Mouse (Mus musculus) gonadal fat pad, adult 2 months (tissue): ENCODE results near the gene Cenpe. TPM values are rescaled to one million over a fixed set of nuclear protein-coding genes. Genes with fewer than 3 reads are reported as not detected.

Experiments
- DNase-seq: peaks from one replicate; pipeline ENCODE4 v3.0.0-alpha.2; 2012; ENCODE audit warnings: low read depth
- polyA plus RNA-seq: library from polyadenylated mRNA; depleted of rRNA; stranded (reverse); fragments of >200 nt; gene quantifications from 2 replicates; pipeline ENCODE4 v1.2.3, GENCODE M21; 2012

The Cenpe gene
- polyA plus RNA-seq, 1 experiment, result 0.39 TPM

DNA sequence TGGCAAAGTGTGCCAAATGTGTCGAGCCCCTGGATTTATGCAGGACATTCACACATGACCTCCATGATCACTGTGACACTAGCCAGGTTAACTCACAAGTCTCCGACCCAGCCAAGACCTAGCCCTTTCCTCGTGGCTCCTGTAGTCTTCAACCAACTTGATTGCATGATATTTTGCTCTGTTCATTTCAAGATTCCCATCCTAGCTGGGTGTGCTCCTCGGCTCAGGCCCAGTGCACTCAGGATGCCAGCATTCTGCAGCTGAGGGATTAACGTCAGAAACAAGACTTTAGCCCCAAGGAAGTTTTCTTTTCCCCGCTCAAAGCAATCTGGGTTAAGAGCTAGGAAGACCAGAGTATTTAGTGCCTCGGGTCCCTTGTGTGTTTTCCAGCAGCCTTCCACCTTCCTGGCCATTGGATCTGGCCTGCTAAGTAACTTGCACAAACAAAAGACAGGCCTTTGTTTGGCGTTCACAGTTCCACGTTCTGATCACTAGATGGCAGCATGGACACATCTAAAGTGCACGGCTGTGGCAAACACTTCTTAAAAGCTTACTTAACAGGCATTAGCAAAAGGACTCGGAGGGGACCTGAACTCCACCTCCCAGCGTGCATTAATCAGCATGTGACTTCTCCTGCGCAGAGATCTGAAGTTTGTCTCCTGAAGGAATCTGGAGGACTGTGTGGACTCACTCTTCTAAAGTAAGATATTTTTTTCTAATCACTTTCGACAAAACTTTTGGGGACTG lies 68.5 kb downstream of the Cenpe start, which contains the start of gene Bdh2:
Gene Bdh2, plus strand, starts transcription at position 553 of the 747 bp plus-strand sequence.
- peak; percentile 28 for DNase-seq

DNA sequence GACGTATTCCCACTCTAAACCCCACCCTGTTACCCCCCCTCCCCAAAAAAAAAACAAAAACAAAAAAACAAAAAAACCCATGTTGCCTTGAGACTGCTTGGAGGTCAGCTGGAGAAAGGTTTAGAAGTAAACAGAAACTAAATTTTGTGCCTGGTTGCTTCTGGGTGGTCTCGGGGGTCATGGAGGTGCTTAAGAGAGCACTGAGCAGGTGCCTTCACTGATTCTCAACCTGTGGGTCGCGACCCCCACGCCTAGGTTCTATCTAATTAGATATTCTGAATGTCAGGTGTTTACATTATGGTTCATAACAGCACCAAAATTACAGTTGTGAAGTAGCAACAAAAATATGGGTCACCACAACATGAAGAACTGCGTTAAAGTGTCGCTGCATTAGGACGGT lies 69.4 kb downstream of the Cenpe start:
- DNase-seq, result no peak

DNA sequence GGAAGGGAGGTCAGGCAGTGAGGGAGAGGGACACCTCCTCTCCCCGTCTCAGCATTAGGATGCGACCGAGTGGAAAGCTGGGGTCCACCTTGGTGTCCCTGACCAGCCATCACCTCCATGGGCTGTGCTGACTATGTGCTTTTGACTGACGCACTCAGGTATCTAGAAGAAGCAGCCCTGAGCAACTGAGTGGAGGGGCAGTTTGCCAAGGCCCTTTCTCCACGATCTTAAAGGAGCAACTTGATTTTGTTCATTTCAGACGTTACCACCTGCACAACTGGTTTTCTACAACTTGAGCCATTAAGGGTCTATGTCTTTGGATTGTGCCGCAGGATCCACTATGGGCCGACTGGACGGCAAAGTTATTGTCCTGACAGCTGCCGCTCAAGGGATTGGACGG lies 72.9 kb downstream of the Cenpe start:
- no peak for DNase-seq

GRCm38 (mm10) chr3:135285807-135286206 lies 73.5 kb downstream of the Cenpe start:
- DNase-seq, result no peak

DNA sequence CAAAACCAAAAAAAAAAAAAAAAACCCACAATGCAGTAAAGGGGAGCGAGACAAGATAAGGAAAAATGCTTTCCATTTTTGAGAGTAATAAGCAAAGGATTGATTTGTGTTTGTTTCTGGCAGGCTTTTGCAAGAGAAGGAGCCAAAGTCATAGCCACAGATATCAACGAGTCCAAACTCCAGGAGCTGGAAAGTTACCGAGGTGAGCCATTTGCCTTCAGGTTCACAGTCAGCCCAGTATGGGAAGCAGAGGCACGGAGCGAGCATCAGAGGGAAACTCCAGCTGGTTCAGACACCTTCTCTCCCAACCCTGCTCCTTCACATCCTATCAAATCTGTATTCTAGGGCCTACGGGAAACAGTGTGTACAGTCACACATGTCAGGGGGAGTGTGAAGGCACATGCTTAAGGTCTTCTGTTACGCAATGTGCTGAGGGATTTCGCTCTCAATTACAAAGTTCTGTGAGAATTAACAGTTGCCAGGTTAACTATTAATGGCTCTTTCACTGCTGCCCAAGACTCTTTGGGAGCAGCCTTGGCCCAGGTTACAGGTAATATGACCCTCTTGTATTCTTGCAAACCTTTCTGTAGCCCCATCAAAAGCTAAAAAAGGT lies 75.9 kb downstream of the Cenpe start:
- no peak for DNase-seq

GRCm38 (mm10) chr3:135289148-135289547 lies 76.8 kb downstream of the Cenpe start:
- no peak for DNase-seq

GRCm38 (mm10) chr3:135290249-135290894 lies 78.0 kb downstream of the Cenpe start:
- DNase-seq, result no peak

DNA sequence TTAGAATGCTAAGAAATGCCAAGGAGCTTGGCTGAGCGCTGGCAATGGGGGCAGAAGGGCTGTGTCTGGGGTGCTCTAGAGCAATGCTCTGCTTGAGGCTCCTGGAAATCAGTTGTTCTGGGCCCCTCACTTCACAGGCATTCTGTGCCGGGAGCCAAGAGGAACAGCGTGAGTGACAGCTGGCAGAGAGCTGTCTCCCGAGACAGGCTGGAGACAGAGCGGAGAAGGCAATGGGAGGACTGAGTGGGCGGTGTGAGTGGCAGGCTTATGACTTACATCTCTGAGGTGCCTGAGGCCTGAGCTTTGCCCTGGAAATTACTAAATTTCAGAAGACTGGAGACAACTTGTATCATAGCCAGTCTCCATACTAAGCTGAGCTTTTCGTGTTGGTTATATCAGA lies 81.4 kb downstream of the Cenpe start:
- peak; percentile 78 for DNase-seq

DNA sequence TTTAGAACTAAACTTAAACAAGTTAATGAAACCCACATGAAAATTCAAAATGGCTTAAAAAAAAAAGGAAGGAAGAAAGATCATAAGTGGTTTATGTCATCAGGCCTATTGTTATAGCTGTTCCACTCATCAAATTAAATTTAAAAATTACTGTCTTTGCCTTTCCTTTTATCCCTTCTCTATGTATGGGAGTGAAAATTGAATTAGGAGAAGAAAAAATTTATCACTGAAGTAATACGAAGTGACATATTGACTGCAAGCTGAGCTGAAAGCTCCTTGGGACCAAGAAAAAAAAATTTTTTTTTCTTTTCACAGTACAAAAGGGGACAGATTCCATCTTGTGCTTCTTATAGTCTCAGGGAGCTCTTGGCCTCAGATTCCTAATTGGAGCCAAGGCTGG lies 83.2 kb downstream of the Cenpe start:
- no peak for DNase-seq

GRCm38 (mm10) chr3:135298560-135298959 lies 86.2 kb downstream of the Cenpe start:
- DNase-seq, result no peak

GRCm38 (mm10) chr3:135300081-135300480 lies 87.7 kb downstream of the Cenpe start:
- no peak for DNase-seq

DNA sequence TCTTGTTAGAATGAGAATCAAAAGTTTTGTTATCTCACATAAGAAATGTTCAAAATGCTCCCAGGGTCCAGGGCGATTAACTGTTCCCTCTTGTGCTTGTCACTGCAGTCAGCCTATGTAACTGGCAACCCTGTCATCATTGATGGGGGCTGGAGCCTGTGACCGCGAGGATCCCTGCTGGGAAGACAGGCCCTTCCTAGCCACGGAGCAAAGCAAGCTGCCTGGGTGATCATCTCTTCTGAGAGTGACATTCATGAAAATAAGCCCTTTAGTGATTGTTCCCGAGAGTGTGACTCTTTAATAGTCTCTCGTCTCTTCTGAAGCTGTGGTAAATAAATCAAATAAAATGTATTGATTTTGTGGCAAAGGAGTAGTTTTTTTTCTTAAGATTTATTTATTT lies 91.7 kb downstream of the Cenpe start:
- DNase-seq, result no peak

DNA sequence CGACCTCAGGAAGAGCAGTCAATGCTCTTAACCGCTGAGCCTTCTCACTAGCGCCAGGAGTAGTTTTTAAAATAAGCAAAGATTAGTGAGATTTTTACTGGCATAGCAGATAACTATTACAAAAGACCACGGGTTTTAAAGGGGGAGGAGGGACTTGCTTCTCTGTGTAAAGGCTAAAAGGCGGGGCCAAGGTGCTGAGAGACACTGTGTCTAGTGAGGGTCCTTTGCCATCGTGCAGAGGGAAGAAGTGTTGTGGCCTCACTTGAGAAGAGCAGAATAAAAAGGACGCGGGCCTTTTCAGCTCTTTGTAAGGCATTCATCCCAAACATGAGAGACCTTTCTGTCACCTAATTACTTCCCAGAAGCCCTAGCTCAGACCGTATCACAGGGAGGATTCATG lies 92.2 kb downstream of the Cenpe start:
- DNase-seq, result no peak

DNA sequence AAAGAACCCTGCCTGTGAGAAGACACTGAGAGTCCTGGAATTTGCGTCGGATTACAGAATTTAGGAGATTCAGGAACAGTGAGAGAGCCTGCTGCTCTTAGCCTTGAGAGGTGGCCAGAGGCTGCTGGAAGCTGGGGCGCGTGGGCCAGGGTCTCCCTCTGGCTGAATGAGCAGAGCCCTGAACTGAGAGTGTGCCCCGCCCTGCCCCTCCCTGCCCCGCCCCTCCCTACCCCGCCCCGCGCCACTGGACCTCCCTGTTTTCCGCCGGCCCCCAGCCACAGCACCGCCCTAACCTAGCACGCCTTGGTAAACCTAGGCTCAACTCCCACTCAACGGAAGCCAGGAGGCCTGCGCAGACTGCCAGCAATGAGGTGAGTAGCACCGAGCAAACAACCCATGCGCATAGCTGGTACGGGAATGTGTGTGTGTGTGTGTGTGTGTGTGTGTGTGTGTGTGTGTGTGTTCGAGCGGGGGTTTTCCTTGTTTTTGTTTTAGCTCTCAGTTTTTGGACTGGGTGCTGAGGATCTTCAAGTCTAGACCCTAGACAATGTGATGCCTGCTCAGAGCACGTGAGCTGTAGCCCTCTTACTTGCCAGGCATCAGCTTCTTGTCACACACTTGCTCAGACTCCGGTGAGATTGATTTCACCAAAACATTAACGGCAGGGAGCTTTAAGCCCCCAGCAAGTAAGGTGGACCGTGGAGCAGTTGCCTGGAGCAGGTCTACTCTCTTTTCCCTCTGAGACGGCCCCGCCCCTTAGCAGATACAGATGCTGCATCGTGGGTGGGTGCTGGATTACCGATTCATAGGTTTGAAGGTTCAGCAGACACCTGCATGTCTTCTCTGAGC lies 95.3 kb downstream of the Cenpe start, which contains the start of gene Slc9b2:
Gene Slc9b2, plus strand, starts transcription at position 290 of the 849 bp plus-strand sequence.
- DNase-seq, result no peak

DNA sequence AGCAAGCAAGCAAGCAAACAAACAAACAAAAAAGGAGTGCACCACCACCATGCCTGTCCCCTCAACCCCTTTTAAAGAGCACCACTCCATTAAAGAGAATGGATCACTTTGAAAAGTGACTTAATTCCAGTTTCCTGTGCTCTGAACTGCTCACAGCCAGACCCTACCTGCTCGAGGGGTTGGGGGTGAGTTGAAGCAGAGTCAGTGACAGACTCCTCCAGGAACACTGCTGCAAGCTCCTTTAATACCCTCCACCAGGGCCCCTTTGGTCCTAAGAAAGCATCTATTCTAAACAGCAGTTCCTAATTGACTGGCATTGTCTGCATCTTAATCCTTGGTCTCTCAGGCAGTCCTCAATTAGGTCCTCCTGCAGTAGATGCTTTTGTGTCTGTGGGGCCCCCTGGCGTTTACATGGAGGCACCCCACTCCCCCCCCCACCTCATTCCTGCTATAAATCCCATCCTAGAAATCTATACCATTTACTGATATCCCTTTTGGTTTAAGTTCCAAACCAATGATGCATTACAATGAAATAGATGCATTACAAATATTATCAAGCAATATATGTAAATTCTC lies 100.7 kb downstream of the Cenpe start:
- no peak for DNase-seq

DNA sequence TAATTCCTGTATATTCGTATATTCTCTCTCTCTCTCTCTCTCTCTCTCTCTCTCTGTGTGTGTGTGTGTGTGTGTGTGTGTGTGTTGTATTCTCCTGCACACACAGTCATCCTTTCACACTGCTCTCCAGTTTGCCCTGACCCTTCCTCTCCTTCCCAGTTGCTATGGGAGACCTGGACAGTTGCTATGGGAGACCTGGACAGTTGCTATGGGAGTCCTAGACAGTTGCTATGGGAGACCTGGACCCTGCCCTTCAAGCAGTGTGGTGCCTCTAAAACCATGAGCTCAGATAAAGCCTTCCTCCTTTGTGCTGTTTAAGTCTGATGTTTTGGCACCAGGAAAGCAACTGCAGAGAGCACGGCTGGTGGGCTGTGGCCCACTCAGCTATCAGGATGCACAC lies 101.4 kb downstream of the Cenpe start:
- no peak for DNase-seq

DNA sequence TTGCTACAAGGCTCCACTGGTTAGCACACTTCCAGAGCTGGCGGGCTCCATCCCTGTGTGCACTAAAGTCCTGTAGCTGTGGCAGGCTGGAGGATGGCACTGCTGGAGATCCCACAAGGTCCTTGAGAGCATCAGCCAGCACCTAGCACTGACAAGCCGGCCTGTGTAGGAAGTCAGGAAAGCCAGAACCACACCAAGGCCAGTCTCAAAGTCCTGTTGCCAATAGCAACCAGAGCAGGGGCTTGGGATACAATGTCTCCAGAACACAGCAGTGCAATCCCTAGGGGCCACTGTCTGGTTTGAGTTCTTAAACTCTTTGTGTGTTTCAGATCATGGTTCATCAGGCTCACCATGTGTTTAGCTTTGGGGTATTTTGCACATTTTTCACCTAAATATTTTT lies 102.5 kb downstream of the Cenpe start:
- DNase-seq, result no peak

- no peak for DNase-seq
Observed at GRCm38 (mm10) chr3:135315720-135316425, 103.5 kb downstream of the Cenpe start.

DNA sequence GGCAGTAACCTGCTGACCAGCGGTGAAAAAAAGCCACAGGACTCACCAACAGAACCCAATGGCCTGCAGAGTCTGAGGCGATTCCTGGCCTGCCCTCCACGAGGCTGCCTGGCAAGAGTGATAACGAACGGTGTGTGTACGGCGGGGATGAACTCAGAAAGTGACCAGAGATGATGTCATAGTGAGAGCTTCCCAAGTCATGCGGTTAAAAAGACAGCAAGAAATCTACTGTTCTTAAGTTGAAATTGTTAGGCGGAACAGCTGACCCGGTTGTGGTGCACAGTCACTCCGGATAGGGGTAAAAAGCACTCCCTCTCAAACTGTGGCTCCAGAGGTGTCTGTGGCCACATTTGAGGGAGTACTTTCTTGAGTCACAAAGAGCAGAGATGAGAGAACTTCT lies 106.0 kb downstream of the Cenpe start:
- no peak for DNase-seq
